Mouse (Mus musculus): ENCODE measurements around the gene Fabp2. TPM values are rescaled to one million over a fixed set of nuclear protein-coding genes. Genes with fewer than 3 reads are reported as not detected.

The Fabp2 gene
- polyA plus RNA-seq, 1 experiment from 2014 or later = not detected

GRCm38 (mm10) chr3:122907841-122908240 lies 13.0 kb downstream of the Fabp2 start:
- Histone ChIP-seq H3K4me2 (ENCODE audit: low read depth, low read length) (no peak overlapping the region), H3K27ac (replicated peaks; ENCODE audit: low read depth, low read length) (no peak overlapping the region), H3K9ac (ENCODE audit: low read depth, low read length) (no peak overlapping the region), H3K4me3 (ENCODE audit: low read depth, low read length) (no peak overlapping the region), H3K9me3 (ENCODE audit: control insufficient read depth, low read length) (no peaks in the 10 kb centered on the region), H3K27me3 (replicated peaks; ENCODE audit: control insufficient read depth, insufficient read depth, low read length) (no peaks in the 10 kb centered on the region), H3K36me3 (ENCODE audit: control insufficient read depth, insufficient read depth, low read length) (no peaks in the 10 kb centered on the region), H3K4me1 (ENCODE audit: control insufficient read depth, insufficient read depth, low read length) (no peaks in the 10 kb centered on the region)
- ATAC-seq (ENCODE audit: low read depth) = no peak
- no peak for DNase-seq (ENCODE audit: low spot score)
- 86% methylated on average over 2 of the region's 2 CpGs for WGBS

GRCm38 (mm10) chr3:122915493-122915892 lies 20.6 kb downstream of the Fabp2 start:
- DNase-seq (ENCODE audit: low spot score) (no peak), ATAC-seq (ENCODE audit: low read depth) (no peak)
- Histone ChIP-seq H3K4me1 (ENCODE audit: control insufficient read depth, insufficient read depth, low read length) (no peaks in the 10 kb centered on the region), H3K36me3 (ENCODE audit: control insufficient read depth, insufficient read depth, low read length) (no peaks in the 10 kb centered on the region), H3K9ac (ENCODE audit: low read depth, low read length) (no peak overlapping the region), H3K9me3 (ENCODE audit: control insufficient read depth, low read length) (no peaks in the 10 kb centered on the region), H3K27ac (replicated peaks; ENCODE audit: low read depth, low read length) (no peak overlapping the region), H3K4me2 (ENCODE audit: low read depth, low read length) (no peak overlapping the region), H3K4me3 (ENCODE audit: low read depth, low read length) (no peak overlapping the region), H3K27me3 (replicated peaks; ENCODE audit: control insufficient read depth, insufficient read depth, low read length) (no peaks in the 10 kb centered on the region)
- WGBS = 87% methylated on average over 5 of the region's 5 CpGs

DNA sequence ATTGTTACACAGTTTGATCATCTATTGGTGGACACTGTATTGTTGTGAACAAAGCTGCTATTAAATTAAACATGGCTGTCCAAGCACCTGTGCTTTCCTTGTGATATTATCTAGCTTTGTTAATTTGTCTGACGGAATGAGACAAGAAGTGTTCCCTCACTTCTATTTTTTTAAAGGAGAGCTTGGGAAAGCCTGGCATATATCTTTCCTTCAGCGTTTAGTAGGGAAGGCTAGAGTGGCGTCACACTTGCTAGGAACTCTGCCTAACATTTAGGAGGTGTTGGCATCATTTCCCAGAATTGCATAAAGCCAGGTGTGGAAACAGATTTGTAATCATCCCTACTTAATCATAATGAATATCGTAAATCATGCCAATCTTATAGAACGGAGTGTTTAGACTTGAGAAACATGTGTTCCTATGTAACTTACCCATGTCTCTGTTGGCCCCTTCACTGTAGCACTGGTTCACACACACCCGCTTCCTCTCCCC lies 21.4 kb downstream of the Fabp2 start:
- Histone ChIP-seq H3K4me2 (ENCODE audit: low read depth, low read length) (no peak overlapping the region), H3K4me3 (ENCODE audit: low read depth, low read length) (no peak overlapping the region), H3K27me3 (replicated peaks; ENCODE audit: control insufficient read depth, insufficient read depth, low read length) (no peaks in the 10 kb centered on the region), H3K9me3 (ENCODE audit: control insufficient read depth, low read length) (no peaks in the 10 kb centered on the region), H3K9ac (ENCODE audit: low read depth, low read length) (no peak overlapping the region), H3K27ac (replicated peaks; ENCODE audit: low read depth, low read length) (no peak overlapping the region), H3K4me1 (ENCODE audit: control insufficient read depth, insufficient read depth, low read length) (no peaks in the 10 kb centered on the region), H3K36me3 (ENCODE audit: control insufficient read depth, insufficient read depth, low read length) (no peaks in the 10 kb centered on the region)
- DNase-seq (ENCODE audit: low spot score) (no peak), ATAC-seq (ENCODE audit: low read depth) (no peak)
- 84% methylated on average over 6 of the region's 6 CpGs for WGBS

DNA sequence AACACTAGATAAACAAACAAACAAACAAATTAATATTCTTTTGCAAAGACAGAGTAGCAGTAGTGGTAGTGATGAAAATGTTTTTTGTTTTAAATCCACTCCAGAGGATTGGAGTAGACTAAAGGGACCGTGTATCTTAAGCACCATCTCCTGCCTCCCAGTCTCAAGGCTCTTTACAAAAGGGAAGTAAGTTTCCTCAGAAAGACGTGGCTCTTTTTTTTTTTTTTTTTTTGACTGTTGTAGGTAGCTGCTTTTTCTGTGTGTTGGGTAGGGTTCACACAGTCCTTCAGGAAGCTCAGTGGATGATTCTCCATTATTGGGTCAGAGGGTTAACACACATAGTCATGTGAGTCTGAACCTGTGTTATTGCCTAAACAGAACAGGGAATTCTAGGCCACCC lies 23.8 kb downstream of the Fabp2 start:
- no peaks in the 10 kb centered on the region for H3K9me3 ChIP-seq (ENCODE audit: control insufficient read depth, low read length)
- no peak overlapping the region for H3K4me3 ChIP-seq (ENCODE audit: low read depth, low read length)
- 63% methylated on average over 2 of the region's 2 CpGs for WGBS
- DNase-seq (ENCODE audit: low spot score) (no peak), ATAC-seq (ENCODE audit: low read depth) (no peak)
- no peaks in the 10 kb centered on the region for H3K36me3 ChIP-seq (ENCODE audit: control insufficient read depth, insufficient read depth, low read length)
- no peaks in the 10 kb centered on the region for H3K27me3 ChIP-seq (replicated peaks; ENCODE audit: control insufficient read depth, insufficient read depth, low read length)
- H3K4me1 ChIP-seq (ENCODE audit: control insufficient read depth, insufficient read depth, low read length) = peaks cover 6% of the 10 kb centered on the region; the same call in 1 of the 2 replicates
- no peak overlapping the region for H3K27ac ChIP-seq (replicated peaks; ENCODE audit: low read depth, low read length)
- no peak overlapping the region for H3K4me2 ChIP-seq (ENCODE audit: low read depth, low read length)
- H3K9ac ChIP-seq (ENCODE audit: low read depth, low read length) = no peak overlapping the region

- 75% methylated on average over 8 of the region's 8 CpGs for WGBS
- no peak within 1 kb of the TSS for H3K4me2 ChIP-seq (ENCODE audit: low read depth, low read length)
- no peak for DNase-seq (ENCODE audit: low spot score)
- peaks cover 6% of the 10 kb centered on the region; the same call in 1 of the 2 replicates for H3K4me1 ChIP-seq (ENCODE audit: control insufficient read depth, insufficient read depth, low read length)
- no peak within 1 kb of the TSS for H3K9ac ChIP-seq (ENCODE audit: low read depth, low read length)
- no peaks in the 10 kb centered on the region for H3K9me3 ChIP-seq (ENCODE audit: control insufficient read depth, low read length)
- ATAC-seq (ENCODE audit: low read depth) = no peak
- no peaks in the 10 kb centered on the region for H3K36me3 ChIP-seq (ENCODE audit: control insufficient read depth, insufficient read depth, low read length)
- no peak within 1 kb of the TSS for H3K4me3 ChIP-seq (ENCODE audit: low read depth, low read length)
- H3K27me3 ChIP-seq (replicated peaks; ENCODE audit: control insufficient read depth, insufficient read depth, low read length) = no peaks in the 10 kb centered on the region
- no peak within 1 kb of the TSS for H3K27ac ChIP-seq (replicated peaks; ENCODE audit: low read depth, low read length)
Measured at GRCm38 (mm10) chr3:122919260-122919659, 24.4 kb downstream of the Fabp2 start, which contains the start of gene Gm10959. TSS of gene Gm10959 (minus strand) at chr3:122919360.

DNA sequence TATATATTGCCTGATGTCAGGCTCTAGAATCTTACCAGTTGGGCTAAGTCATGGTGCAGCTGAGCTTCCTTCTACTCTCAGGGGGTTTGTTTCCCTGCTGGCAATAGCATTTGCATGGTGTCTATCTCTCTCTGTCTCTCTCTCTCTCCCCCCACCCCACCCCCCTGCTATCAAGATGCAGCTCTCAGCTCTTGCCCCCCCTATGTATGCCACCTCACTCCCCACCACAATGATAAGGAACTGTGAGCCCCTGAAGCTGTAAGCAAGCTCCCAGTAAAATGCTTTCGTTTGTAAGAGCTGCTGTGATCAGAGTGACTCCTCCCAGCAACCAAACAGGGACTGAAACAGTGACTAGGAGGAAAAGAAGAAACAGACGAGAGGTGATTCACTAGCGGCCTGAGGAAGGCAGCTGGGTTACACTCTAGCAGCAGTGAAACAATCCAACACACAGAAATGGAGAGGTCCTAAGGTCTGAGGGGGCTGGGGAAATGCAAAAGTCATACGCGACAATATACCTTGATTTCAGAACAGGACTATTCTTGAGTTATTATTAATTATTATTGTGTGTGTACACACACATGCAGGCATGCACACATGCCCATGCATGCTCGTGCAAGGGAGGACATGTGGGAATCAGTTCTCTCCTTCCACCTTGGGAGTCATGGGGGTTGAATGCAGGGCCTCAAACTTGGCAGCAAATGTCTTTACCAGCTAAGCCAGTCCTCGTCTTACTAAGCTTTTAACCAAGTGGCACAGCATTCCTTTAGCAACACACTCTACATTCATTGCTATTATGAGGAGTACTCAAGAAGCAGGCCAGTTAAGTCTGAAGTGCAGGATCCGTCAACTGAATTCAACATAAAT lies 25.9 kb downstream of the Fabp2 start:
- Histone ChIP-seq H3K27me3 (replicated peaks; ENCODE audit: control insufficient read depth, insufficient read depth, low read length) (no peaks in the 10 kb centered on the region), H3K9ac (ENCODE audit: low read depth, low read length) (no peak overlapping the region), H3K4me2 (ENCODE audit: low read depth, low read length) (no peak overlapping the region), H3K4me1 (ENCODE audit: control insufficient read depth, insufficient read depth, low read length) (peaks cover 7% of the 10 kb centered on the region; the same call in 1 of the 2 replicates), H3K9me3 (ENCODE audit: control insufficient read depth, low read length) (no peaks in the 10 kb centered on the region), H3K36me3 (ENCODE audit: control insufficient read depth, insufficient read depth, low read length) (no peaks in the 10 kb centered on the region), H3K27ac (replicated peaks; ENCODE audit: low read depth, low read length) (peak overlapping the region; percentile 45), H3K4me3 (ENCODE audit: low read depth, low read length) (no peak overlapping the region)
- DNase-seq (ENCODE audit: low spot score) (peak; percentile 59), ATAC-seq (ENCODE audit: low read depth) (no peak)
- 51% methylated on average over 8 of the region's 8 CpGs for WGBS

- Histone ChIP-seq H3K4me1 (ENCODE audit: control insufficient read depth, insufficient read depth, low read length) (peaks cover 11% of the 10 kb centered on the region; the same call in 1 of the 2 replicates), H3K36me3 (ENCODE audit: control insufficient read depth, insufficient read depth, low read length) (peaks cover 7% of the 10 kb centered on the region), H3K9me3 (ENCODE audit: control insufficient read depth, low read length) (no peaks in the 10 kb centered on the region), H3K4me3 (ENCODE audit: low read depth, low read length) (no peak overlapping the region), H3K27me3 (replicated peaks; ENCODE audit: control insufficient read depth, insufficient read depth, low read length) (no peaks in the 10 kb centered on the region), H3K27ac (replicated peaks; ENCODE audit: low read depth, low read length) (no peak overlapping the region), H3K4me2 (ENCODE audit: low read depth, low read length) (no peak overlapping the region), H3K9ac (ENCODE audit: low read depth, low read length) (no peak overlapping the region)
- DNase-seq (ENCODE audit: low spot score) = no peak
- 75% methylated on average over 8 of the region's 8 CpGs for WGBS
- no peak for ATAC-seq (ENCODE audit: low read depth)
Measured at GRCm38 (mm10) chr3:122921676-122922527, 27.0 kb downstream of the Fabp2 start.

GRCm38 (mm10) chr3:122923147-122923546 lies 28.3 kb downstream of the Fabp2 start:
- peak overlapping the region; percentile 89 for H3K27ac ChIP-seq (replicated peaks; ENCODE audit: low read depth, low read length)
- peaks cover 14% of the 10 kb centered on the region for H3K36me3 ChIP-seq (ENCODE audit: control insufficient read depth, insufficient read depth, low read length)
- H3K4me1 ChIP-seq (ENCODE audit: control insufficient read depth, insufficient read depth, low read length) = peaks cover 11% of the 10 kb centered on the region; the same call in 1 of the 2 replicates
- 67% methylated on average over 7 of the region's 7 CpGs for WGBS
- H3K9me3 ChIP-seq (ENCODE audit: control insufficient read depth, low read length) = no peaks in the 10 kb centered on the region
- DNase-seq (ENCODE audit: low spot score) (no peak), ATAC-seq (ENCODE audit: low read depth) (no peak)
- H3K4me3 ChIP-seq (ENCODE audit: low read depth, low read length) = peak overlapping the region; percentile 65; the same call in 1 of the 2 replicates
- H3K9ac ChIP-seq (ENCODE audit: low read depth, low read length) = no peak overlapping the region
- H3K27me3 ChIP-seq (replicated peaks; ENCODE audit: control insufficient read depth, insufficient read depth, low read length) = no peaks in the 10 kb centered on the region
- peak overlapping the region; percentile 62 for H3K4me2 ChIP-seq (ENCODE audit: low read depth, low read length)
